7 mouse cellular contexts compared by ENCODE assay signal in the genomic region with DNA sequence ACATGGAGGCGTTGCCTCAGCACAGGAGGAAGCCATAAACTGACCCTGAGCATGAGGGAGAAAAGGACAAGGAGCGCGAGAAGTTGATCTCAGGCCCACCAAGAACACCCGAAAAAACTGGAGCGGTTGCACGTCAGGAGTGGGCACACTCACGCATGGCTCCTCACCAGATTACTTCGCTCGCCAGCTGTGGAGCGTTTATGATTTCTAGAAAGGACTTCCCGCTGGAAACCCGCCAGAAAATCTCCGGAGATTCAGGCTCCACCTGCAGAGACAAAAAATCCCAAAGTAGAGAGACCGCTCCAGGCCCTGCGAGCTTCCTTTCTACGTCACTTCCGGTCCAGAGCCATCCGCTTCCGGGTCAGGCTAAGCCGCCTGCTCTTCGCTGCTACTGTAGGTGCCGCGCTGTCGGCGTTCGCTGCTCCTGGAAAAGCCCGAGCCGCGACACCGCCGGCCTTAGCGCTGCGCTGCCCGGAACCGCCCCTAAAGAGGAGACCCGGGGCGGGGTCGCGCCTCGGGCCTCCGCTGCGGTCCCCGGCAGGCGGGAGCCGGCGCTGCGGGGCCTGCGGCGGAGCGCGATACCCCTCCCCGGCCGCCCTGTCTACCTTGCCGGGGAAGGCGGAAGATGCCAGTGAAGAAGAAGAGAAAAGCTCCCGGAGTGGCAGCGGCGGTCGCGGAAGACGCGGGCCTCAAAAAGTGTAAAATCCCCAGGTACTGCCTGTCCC. TPM values are rescaled to one million over a fixed set of nuclear protein-coding genes. Genes with fewer than 3 reads are reported as not detected.
DNase-seq lines count a peak whose midpoint lies in the region; ATAC-seq lines count a peak whose summit lies in the region.

A gene (minus strand): TSS at position 275 of the 725 bp plus-strand sequence.
A gene (plus strand): TSS at position 349 of the 725 bp plus-strand sequence.

- under 1% methylated on average over 59 of the region's 62 CpGs for WGBS in intestine, embryonic 15.5 days
- under 1% methylated on average over 61 of the region's 62 CpGs for WGBS in midbrain, embryonic 10.5 days

- no peaks in the 10 kb centered on the region for H3K9me3 ChIP-seq in intestine, embryonic 15.5 days
- no peaks in the 10 kb centered on the region for H3K9me3 ChIP-seq in midbrain, embryonic 10.5 days (replicated peaks)

- no peaks in the 10 kb centered on the region for H3K27me3 ChIP-seq in intestine, embryonic 15.5 days (replicated peaks)
- H3K27me3 ChIP-seq in midbrain, embryonic 10.5 days (ENCODE audit: low read depth, poor library complexity, severe bottlenecking): no peaks in the 10 kb centered on the region

- no peaks in the 10 kb centered on the region for H3K4me1 ChIP-seq in intestine, embryonic 15.5 days (replicated peaks)
- peaks cover 25% of the 10 kb centered on the region for H3K4me1 ChIP-seq in midbrain, embryonic 10.5 days

- DNase-seq in adrenal gland, adult 2 months: peak; percentile 96
- DNase-seq in embryo, embryonic 11.5 days (ENCODE audit: low read depth, low spot score): peak; percentile 88
- peak; percentile 86 to 92 for DNase-seq in gastrocnemius, postnatal 36 days
- peak; percentile 94 to 97 for DNase-seq in left cerebral cortex, postnatal 25 days (ENCODE audit: low spot score in 2 of 2)
- peak; percentile 90 for DNase-seq in midbrain, embryonic 10.5 days (ENCODE audit: low spot score)
- DNase-seq in right cerebral cortex, postnatal 4 days: peak; percentile 88

- H3K4me3 ChIP-seq in intestine, embryonic 15.5 days (replicated peaks): peak within 1 kb of the TSS; percentile 92
- H3K4me3 ChIP-seq in midbrain, embryonic 10.5 days: peak within 1 kb of the TSS; percentile 78

- ATAC-seq in intestine, embryonic 15.5 days: peak; percentile 100

- H3K9ac ChIP-seq in intestine, embryonic 15.5 days: peak within 1 kb of the TSS; percentile 95

- H3K36me3 ChIP-seq in intestine, embryonic 15.5 days: no peaks in the 10 kb centered on the region
- H3K36me3 ChIP-seq in midbrain, embryonic 10.5 days: peaks cover 20% of the 10 kb centered on the region

- intact Hi-C loops in gastrocnemius, postnatal 36 days (cut with DNase I): no loop called here
- intact Hi-C loops in left cerebral cortex, postnatal 25 days (cut with DNase I): loop anchor here (10.0 kb wide), 1 partner anchor 650 kb away; a partner anchor contains a TSS

- peak within 1 kb of the TSS; percentile 96 for H3K27ac ChIP-seq in intestine, embryonic 15.5 days
- H3K27ac ChIP-seq in midbrain, embryonic 10.5 days (replicated peaks): peak within 1 kb of the TSS; percentile 92

- peak within 1 kb of the TSS; percentile 81 for H3K4me2 ChIP-seq in intestine, embryonic 15.5 days (replicated peaks)

RNA-seq across cellular contexts. Expression of the first gene that starts in this region (rescaled TPM):
- total RNA-seq in adrenal gland, adult 2 months (2021): 10 to 100 TPM in 1 of 2 experiments, 1 to 10 TPM in 1; 9.1 to 11.0 TPM
- 0.79 and 0.85 TPM in 2 replicates for polyA plus RNA-seq in adrenal gland, adult 2 months (2012; rRNA removed)
- total RNA-seq in gastrocnemius, postnatal 36 days (2021): 1 to 10 TPM; 1.3 to 1.7 TPM
- 11.0 and 11.6 TPM in 2 replicates for polyA plus RNA-seq in intestine, embryonic 15.5 days (2015; fragmentation: Nextera tagmentation; extraction: Ambion mirVana)
- total RNA-seq in left cerebral cortex, postnatal 25 days (2021): 10 to 100 TPM; 29.2 to 32.1 TPM
- polyA plus RNA-seq in midbrain, embryonic 10.5 days (2016; fragmentation: Nextera tagmentation; extraction: Ambion mirVana): 24.3 and 24.9 TPM in 2 replicates

RNA-seq across cellular contexts. Expression of the second gene that starts in this region (rescaled TPM):
- 10 to 100 TPM; 69.1 to 73.3 TPM for total RNA-seq in adrenal gland, adult 2 months (2021)
- 52.1 and 62.2 TPM in 2 replicates for polyA plus RNA-seq in adrenal gland, adult 2 months (2012; rRNA removed)
- 10 to 100 TPM; 71.0 to 71.2 TPM for total RNA-seq in gastrocnemius, postnatal 36 days (2021)
- 107 and 123 TPM in 2 replicates for polyA plus RNA-seq in intestine, embryonic 15.5 days (2015; fragmentation: Nextera tagmentation; extraction: Ambion mirVana)
- total RNA-seq in left cerebral cortex, postnatal 25 days (2021): 10 to 100 TPM; 81.5 to 82.1 TPM
- polyA plus RNA-seq in midbrain, embryonic 10.5 days (2016; fragmentation: Nextera tagmentation; extraction: Ambion mirVana): 103 and 114 TPM in 2 replicates

Comparison
In these comparisons a context has a peak if more than half of its experiments do, and no peak if none do; other contexts are left out.
1. Peak in every context shown above with its lines: DNase-seq, ATAC-seq, H3K4me3 ChIP-seq and H3K27ac ChIP-seq.